ENCODE assay signal across 21 mouse cellular contexts in genomic region chr15:4411333-4411732, GRCm38 (mm10). TPM values are rescaled to one million over a fixed set of nuclear protein-coding genes. Genes with fewer than 3 reads are reported as not detected.
A peak's percentile ranks its signal among the peaks of the same experiment; 100 is the strongest.
DNase-seq lines count a peak whose midpoint lies in the region; ATAC-seq and TF ChIP-seq lines count a peak whose summit lies in the region.
"Had no signal": no experiment of that assay in that cellular context is flagged by ENCODE, and none has a peak within 500 bp of the region (broad histone marks: within the 10 kb centered on the region; RNA-seq: fewer than 3 reads in every experiment).

No protein-coding gene starts in this region.

- H3K4me3 ChIP-seq in midbrain, embryonic 15.5 days: no peak overlapping the region
- H3K4me3 ChIP-seq in kidney, adult 2 months (ENCODE audit: insufficient read depth, low read depth, low read length): no peak overlapping the region
- H3K4me3 ChIP-seq: embryonic facial prominence, embryonic 12.5 days; heart, embryonic 15.5 days; kidney, embryonic 15.5 days had no signal

- peak; percentile 39 for DNase-seq in MN1 (ENCODE audit: low spot score)
- DNase-seq in brain, embryonic 14.5 days (ENCODE audit: low read depth): peak; percentile 55
- peak; percentile 56 to 67 for DNase-seq in cerebellum, postnatal 10 days
- no peak for DNase-seq in kidney, adult 2 months
- DNase-seq in heart, adult 8-10 months (ENCODE audit: low spot score): no peak
- DNase-seq in B cell, adult 2 months: no peak
- DNase-seq: heart, adult 11 months; left cerebral cortex, postnatal 4 days; lung, adult 18-20 months; right cerebral cortex, adult 18-20 months; thymus, adult 2 months had no signal

- 0 out of 2 replicates have a peak, but pooled peaks cover 3% of the 10 kb centered on the region for H3K4me1 ChIP-seq in midbrain, embryonic 15.5 days
- H3K4me1 ChIP-seq in kidney, adult 2 months (ENCODE audit: control insufficient read depth, insufficient read depth, low read length): no peaks in the 10 kb centered on the region
- H3K4me1 ChIP-seq: embryonic facial prominence, embryonic 12.5 days; heart, embryonic 15.5 days; kidney, embryonic 15.5 days had no signal

- peak; percentile 92 for ATAC-seq in midbrain, embryonic 15.5 days (replicated peaks)
- ATAC-seq: forebrain, embryonic 16.5 days had no signal

- H3K27ac ChIP-seq in midbrain, embryonic 15.5 days: 0 out of 2 replicates have a peak overlapping the region, but pooled peaks have one; percentile 26
- no peak overlapping the region for H3K27ac ChIP-seq in kidney, adult 2 months (ENCODE audit: insufficient read depth, low read depth, low read length)
- H3K27ac ChIP-seq: embryonic facial prominence, embryonic 12.5 days; heart, embryonic 15.5 days; kidney, embryonic 15.5 days had no signal

- no peak for TF ChIP-seq CTCF in brain, embryonic 14.5 days (IDR thresholded peaks at IDR 0.05; ENCODE audit: borderline replicate concordance, extremely low read depth, insufficient read depth, insufficient read length)
- no peak for TF ChIP-seq CTCF in kidney, adult 2 months (conservative IDR thresholded peaks at IDR 0.05; ENCODE audit: insufficient read depth, insufficient read length, low read depth, low read length)

- no peaks in the 10 kb centered on the region for H3K36me3 ChIP-seq in midbrain, embryonic 15.5 days (replicated peaks)
- no peaks in the 10 kb centered on the region for H3K36me3 ChIP-seq in kidney, adult 2 months (ENCODE audit: control insufficient read depth, insufficient read depth, low read length)
- H3K36me3 ChIP-seq: embryonic facial prominence, embryonic 12.5 days; heart, embryonic 15.5 days; kidney, embryonic 15.5 days had no signal

- no peak overlapping the region for H3K9ac ChIP-seq in midbrain, embryonic 15.5 days
- H3K9ac ChIP-seq: embryonic facial prominence, embryonic 12.5 days; heart, embryonic 15.5 days; kidney, embryonic 15.5 days had no signal

- WGBS in midbrain, embryonic 15.5 days: 33% methylated on average over 2 of the region's 2 CpGs
- WGBS in kidney, adult 2 months: 79% methylated on average over 2 of the region's 2 CpGs

- no peak overlapping the region for H3K4me2 ChIP-seq in midbrain, embryonic 15.5 days
- H3K4me2 ChIP-seq: embryonic facial prominence, embryonic 12.5 days; heart, embryonic 15.5 days; kidney, embryonic 15.5 days had no signal

- no peaks in the 10 kb centered on the region for H3K27me3 ChIP-seq in midbrain, embryonic 15.5 days (replicated peaks)
- H3K27me3 ChIP-seq in kidney, adult 2 months (replicated peaks; ENCODE audit: control insufficient read depth, insufficient read depth, low read length): no peaks in the 10 kb centered on the region
- H3K27me3 ChIP-seq: embryonic facial prominence, embryonic 12.5 days; heart, embryonic 15.5 days; kidney, embryonic 15.5 days had no signal

- no peak for TF ChIP-seq POLR2A in brain, embryonic 14.5 days (IDR thresholded peaks at IDR 0.05; ENCODE audit: borderline replicate concordance, extremely low read depth, insufficient read depth, insufficient read length, poor library complexity, severe bottlenecking)
- TF ChIP-seq POLR2A in kidney, adult 2 months (IDR thresholded peaks at IDR 0.05; ENCODE audit: low read depth, low read length): no peak

- H3K9me3 ChIP-seq in midbrain, embryonic 15.5 days: no peaks in the 10 kb centered on the region
- H3K9me3 ChIP-seq: embryonic facial prominence, embryonic 12.5 days; heart, embryonic 15.5 days; kidney, embryonic 15.5 days had no signal

RNA-seq across cellular contexts. Expression of gene Plcxd3, which starts 36.0 kb away (rescaled TPM):
- 4.3 and 9.1 TPM in 2 replicates for polyA plus RNA-seq in brain, embryonic 14.5 days (2012; rRNA removed)
- polyA plus RNA-seq in midbrain, embryonic 15.5 days (2015; fragmentation: Nextera tagmentation; extraction: Ambion mirVana): 88.5 and 98.9 TPM in 2 replicates
- 0.15 and 0.19 TPM in 2 replicates for polyA plus RNA-seq in kidney, adult 2 months (2012; rRNA removed)
- total RNA-seq in heart, adult 8-10 months (2022): under 1 TPM; 0.28 to 0.60 (median 0.46) TPM
- total RNA-seq: hematopoietic stem cell, adult 5-6 weeks; megakaryocyte-erythroid progenitor cell, adult 5-6 weeks; neutrophil, adult 5-6 weeks had no signal
- polyA plus RNA-seq: large intestine, adult 2 months; liver, adult 2 months; thymus, adult 2 months had no signal

Comparison
In these comparisons a context has a peak if more than half of its experiments do, and no peak if none do; other contexts are left out.
1. DNase-seq: peak in MN1 (single experiment), brain, embryonic 14.5 days (single experiment) and cerebellum, postnatal 10 days (2 of 2); none in kidney, adult 2 months (single experiment), heart, adult 8-10 months (single experiment) and B cell, adult 2 months (0 of 2).